Mouse (Mus musculus): ENCODE measurements around the gene Lamc2.

DNA sequence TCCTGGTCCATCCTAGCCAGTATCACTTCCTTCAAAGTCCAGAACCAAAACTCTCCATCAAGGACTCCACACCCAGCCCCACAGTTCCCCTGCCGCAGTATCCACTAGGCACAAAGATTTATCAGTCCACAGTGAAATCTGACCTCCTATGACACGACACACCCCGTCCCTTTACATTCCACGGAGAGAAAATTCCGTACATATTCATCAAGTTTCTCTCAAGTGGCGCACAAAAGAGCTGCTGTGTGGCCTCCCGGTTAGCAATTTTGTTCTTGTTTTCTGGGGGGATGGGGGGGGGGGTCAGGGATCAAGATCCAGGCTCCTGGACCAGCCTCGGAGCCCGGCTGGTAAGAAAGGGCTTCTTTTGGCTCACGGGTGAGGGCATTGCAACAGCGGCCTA is 87.7 kb downstream of the Lamc2 start:
- TF ChIP-seq GATA1 (IDR thresholded peaks at IDR 0.05; ENCODE audit: borderline replicate concordance, low read length) (no peak), FLI1 (IDR thresholded peaks at IDR 0.05; ENCODE audit: low read length) (no peak)

All from megakaryocyte, embryonic 14.5 days (primary cell).